Mouse (Mus musculus): Measurements from ENCODE around the gene Mtcp1.

DNA sequence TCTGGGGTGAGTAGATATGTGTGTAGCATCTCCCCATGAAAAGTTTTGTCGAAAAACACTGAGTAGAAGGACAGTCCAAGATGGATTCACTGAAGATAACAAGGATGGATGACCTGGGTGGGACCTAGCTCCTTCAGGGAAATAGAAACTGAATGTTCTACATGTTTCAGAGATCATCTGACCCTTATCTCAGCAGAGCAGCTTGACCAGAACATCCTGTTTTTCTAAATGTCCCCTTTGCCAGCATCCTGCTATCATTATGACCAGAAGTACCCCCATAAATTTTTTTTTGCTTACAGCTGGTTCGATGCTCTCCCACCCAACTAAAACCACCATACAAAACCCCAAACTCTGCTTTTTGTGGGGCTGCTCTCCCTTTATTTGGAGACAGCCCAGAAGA lies 13.7 kb downstream of the Mtcp1 start:
- TF ChIP-seq POLR2A (IDR thresholded peaks at IDR 0.05; ENCODE audit: insufficient read depth, low read depth, low read length) (0 out of 2 replicates have a peak, but pooled peaks have one; percentile 24), CTCF (IDR thresholded peaks at IDR 0.05) (no peak)
